Mouse (Mus musculus) E14TG2a.4 (cell line): ENCODE results near the gene Alms1.
"Not testable (repeated sequence)": the region's sequence is repeated elsewhere in the genome, so short reads cannot be mapped to it uniquely, and the experiment has no call there.

Experiments used
- CTCF ChIP-seq: conservative IDR thresholded peaks from 2 replicates; pipeline ENCODE4 v1.5.1; 2014; ENCODE audit warnings: low read length
- NANOG ChIP-seq: IDR thresholded peaks from 2 replicates; pipeline ENCODE4 v1.6.1; 2014; ENCODE audit warnings: borderline replicate concordance, low read length, mixed read lengths
- POU5F1 ChIP-seq: IDR thresholded peaks from 2 replicates; pipeline ENCODE4 v1.6.1; 2014; ENCODE audit warnings: low read length, borderline replicate concordance

- not testable (repeated sequence) for TF ChIP-seq CTCF, POU5F1, NANOG
These were observed 121.9 kb downstream of the Alms1 start for GRCm38 (mm10) chr6:85709206-85709605.
